Mouse (Mus musculus): ENCODE results near the gene Atp10a. TPM values are rescaled to one million over a fixed set of nuclear protein-coding genes. Genes with fewer than 3 reads are reported as not detected.

Gene Atp10a
- total RNA-seq, 2 experiments from 2014 or later, result 1.7 TPM; not detected in 1

DNA sequence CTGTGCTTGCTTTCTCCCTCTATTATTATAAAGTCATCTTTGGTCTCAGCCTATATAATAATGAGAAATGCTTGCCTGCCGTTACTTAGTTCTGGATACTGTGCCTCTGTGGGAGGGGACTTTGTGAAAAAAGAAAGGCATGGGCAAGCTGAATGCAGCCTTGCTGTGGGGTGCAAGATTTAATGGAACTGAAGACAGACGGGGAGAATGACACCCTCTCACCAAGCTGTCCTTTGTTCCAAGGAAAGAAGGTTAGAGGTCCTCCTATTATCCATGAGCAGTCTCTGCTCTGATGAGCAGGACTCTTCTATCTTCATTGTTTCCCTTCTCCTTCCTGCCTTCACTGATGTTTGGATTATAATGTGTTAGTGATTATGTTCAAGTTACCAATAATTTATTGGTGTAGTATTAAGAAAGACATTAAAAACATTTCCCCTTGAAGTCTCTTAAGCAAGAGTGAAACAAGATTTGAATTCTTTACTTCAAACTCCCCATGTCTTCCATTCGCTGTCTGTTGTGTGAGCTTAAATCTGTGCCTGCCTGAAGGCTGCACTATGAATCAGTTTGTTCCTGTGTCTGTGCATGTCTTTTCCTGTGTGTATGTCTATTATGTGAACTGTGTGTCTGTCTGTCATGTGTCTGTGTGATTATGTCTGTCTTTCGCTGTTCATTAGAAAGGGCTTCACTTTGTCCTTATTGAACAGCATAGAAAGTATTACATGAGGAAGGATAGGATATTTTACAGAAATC is 211.1 kb downstream of the Atp10a start:
- ATAC-seq (replicated peaks; ENCODE audit: low FRiP score, poor library complexity, severe bottlenecking), result no peak

DNA sequence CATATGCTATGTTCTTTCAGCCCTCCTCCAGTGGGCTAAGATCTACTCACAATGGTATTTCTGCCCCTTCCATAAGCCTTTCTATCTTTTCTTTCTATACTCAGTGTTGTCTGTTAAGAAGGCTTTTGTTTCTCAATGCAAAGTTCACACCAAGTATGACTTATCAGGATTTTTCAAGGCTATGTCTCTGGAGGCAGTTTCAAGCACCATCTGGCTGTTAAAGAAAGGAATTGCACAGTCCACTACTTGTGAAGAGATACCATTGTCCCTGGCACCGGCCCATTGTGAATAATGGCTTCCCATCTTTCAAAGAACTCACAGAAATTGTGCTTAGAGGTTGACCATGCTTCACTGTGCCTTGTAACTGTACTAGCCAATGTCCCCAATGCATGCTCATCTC is 214.7 kb downstream of the Atp10a start:
- ATAC-seq (replicated peaks; ENCODE audit: low FRiP score, poor library complexity, severe bottlenecking), result no peak

DNA sequence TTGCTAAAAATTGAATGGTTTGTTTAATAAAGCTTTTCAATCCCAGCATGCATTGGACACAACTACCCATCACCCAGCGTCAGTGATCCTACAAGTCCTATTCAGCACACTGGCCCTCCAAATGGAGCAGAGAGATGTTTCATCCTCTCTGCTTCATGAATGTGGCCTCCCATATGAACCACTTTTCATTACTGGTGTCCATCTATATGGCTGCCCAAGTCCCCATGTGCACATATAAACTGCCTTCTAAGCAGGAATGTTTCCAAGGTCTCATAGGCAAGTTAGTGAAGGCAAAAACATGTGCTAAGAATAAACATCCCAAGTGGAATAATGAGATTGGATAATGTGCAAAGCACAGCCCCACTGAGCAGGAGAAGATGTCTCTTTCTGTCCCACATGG is 217.7 kb downstream of the Atp10a start:
- ATAC-seq (replicated peaks; ENCODE audit: low FRiP score, poor library complexity, severe bottlenecking), result no peak
